Mouse (Mus musculus): ENCODE results near the gene Olfr281. TPM values are rescaled to one million over a fixed set of nuclear protein-coding genes. Genes with fewer than 3 reads are reported as not detected.

Gene Olfr281
- total and polyA plus RNA-seq, 3 experiments, result not detected

DNA sequence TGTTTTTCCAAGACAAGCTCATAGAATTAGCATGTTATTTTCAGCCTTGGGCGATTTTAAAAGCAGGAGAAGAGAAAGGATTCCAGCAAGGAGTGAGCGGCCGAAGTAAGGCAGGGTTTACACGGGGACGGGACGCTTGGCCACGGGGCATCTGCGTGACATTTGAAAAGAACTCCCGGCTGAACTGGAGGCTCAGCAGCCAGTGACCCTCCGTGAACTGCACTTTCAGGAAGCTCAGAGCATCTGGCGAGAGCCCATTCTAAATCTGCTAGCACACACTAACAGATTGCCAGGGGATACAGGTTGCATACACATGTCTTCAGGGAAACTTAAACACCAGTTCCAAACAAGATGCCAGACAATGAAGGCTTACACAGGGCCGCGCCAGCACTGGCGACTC lies 28.1 kb upstream of the Olfr281 start:
- Histone ChIP-seq H3K27me3 (replicated peaks) (peaks cover 33% of the 10 kb centered on the region), H3K4me3 (replicated peaks in 1 of 3; ENCODE audit: low read depth in 2 of 3, low read length in 2 of 3, poor library complexity in 1 of 3) (no peak overlapping the region), H3K36me3 (replicated peaks in 1 of 2; ENCODE audit: control insufficient read depth in 1 of 2, insufficient read depth in 1 of 2, low read length in 1 of 2) (no peaks in the 10 kb centered on the region), H3K4me2 (ENCODE audit: insufficient read depth, low read depth, poor library complexity, severe bottlenecking) (no peak overlapping the region), H3K4me1 (ENCODE audit: control insufficient read depth in 1 of 2, insufficient read depth in 2 of 2) (peaks cover 7 to 15% of the 10 kb centered on the region in 2 experiments), H3K9ac (ENCODE audit: insufficient read depth, low read depth) (no peak overlapping the region), H3K79me2 (replicated peaks; ENCODE audit: control insufficient read depth, extremely low read depth, insufficient read depth, poor library complexity, severe bottlenecking) (no peaks in the 10 kb centered on the region), H3K9me3 (replicated peaks; ENCODE audit: low read length) (no peaks in the 10 kb centered on the region), H3K27ac (ENCODE audit: insufficient read depth, low read depth) (no peak overlapping the region)
- in situ Hi-C loops (cut with MboI; ENCODE audit: low pct_ligation_motif_present, low pct_unique_long_range_greater_than_20kb, low sequenced_read_pairs), result no loop called here
- dilution Hi-C loops (cut with MboI; ENCODE audit: extremely low pct_ligation_motif_present, extremely low pct_unique_long_range_greater_than_20kb, low sequenced_read_pairs), result no loop called here
- DNase-seq (ENCODE audit: extremely low read depth), result no peak
- TF ChIP-seq E2F4 (IDR thresholded peaks at IDR 0.05; ENCODE audit: insufficient replicate concordance, low read depth, low read length) (no peak), USF1 (IDR thresholded peaks at IDR 0.05; ENCODE audit: low read depth, low read length) (no peak), SMC3 (IDR thresholded peaks at IDR 0.05; ENCODE audit: low read depth, low read length) (no peak), PAX5 (IDR thresholded peaks at IDR 0.05; ENCODE audit: low read length) (no peak), NELFE (IDR thresholded peaks at IDR 0.05; ENCODE audit: low read depth, low read length) (no peak), KAT2A (IDR thresholded peaks at IDR 0.05; ENCODE audit: insufficient replicate concordance, low read length) (no peak), ELF1 (IDR thresholded peaks at IDR 0.05; ENCODE audit: low read depth, low read length) (no peak), RCOR1 (conservative IDR thresholded peaks at IDR 0.05; ENCODE audit: low read depth, low read length) (no peak), BHLHE40 (IDR thresholded peaks at IDR 0.05; ENCODE audit: low read depth, low read length) (no peak), POLR2A (IDR thresholded peaks at IDR 0.05; ENCODE audit: low read depth, low read length) (no peak), MAZ (IDR thresholded peaks at IDR 0.05; ENCODE audit: low read depth, low read length) (no peak), IRF4 (IDR thresholded peaks at IDR 0.05; ENCODE audit: low read depth, low read length) (no peak), USF2 (conservative IDR thresholded peaks at IDR 0.05; ENCODE audit: low read depth, low read length) (no peak), JUN (IDR thresholded peaks at IDR 0.05; ENCODE audit: insufficient read depth, low read depth, low read length) (no peak), ZC3H11A (IDR thresholded peaks at IDR 0.05; ENCODE audit: low read depth, low read length) (no peak)

DNA sequence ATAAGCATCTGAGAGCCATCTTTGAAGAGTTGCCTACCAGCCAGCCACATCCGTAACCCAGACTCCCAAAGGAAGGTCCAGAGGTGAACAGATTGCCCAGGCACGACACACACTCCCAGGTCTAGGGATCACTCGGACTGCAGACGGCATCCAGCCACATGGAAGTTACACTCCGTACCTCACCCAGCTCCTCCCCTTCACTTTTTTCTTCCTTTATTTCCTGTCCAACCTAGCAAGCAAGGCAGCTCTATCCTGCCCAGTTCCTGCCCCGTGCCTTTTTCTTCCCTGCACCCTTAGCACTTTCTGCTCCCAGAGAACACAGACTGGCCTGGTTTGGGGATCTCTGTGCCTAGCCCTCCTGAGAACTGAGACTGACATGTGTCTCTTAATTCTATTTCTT lies 27.6 kb upstream of the Olfr281 start:
- DNase-seq (ENCODE audit: extremely low read depth), result no peak
- H3K9me3 ChIP-seq (replicated peaks; ENCODE audit: low read length), result no peaks in the 10 kb centered on the region
- H3K79me2 ChIP-seq (replicated peaks; ENCODE audit: control insufficient read depth, extremely low read depth, insufficient read depth, poor library complexity, severe bottlenecking), result no peaks in the 10 kb centered on the region
- no peak overlapping the region for H3K9ac ChIP-seq (ENCODE audit: insufficient read depth, low read depth)
- H3K36me3 ChIP-seq (replicated peaks in 1 of 2; ENCODE audit: control insufficient read depth in 1 of 2, insufficient read depth in 1 of 2, low read length in 1 of 2), result no peaks in the 10 kb centered on the region
- TF ChIP-seq MEF2A (IDR thresholded peaks at IDR 0.05; ENCODE audit: borderline replicate concordance, low read depth, low read length) (no peak), ZC3H11A (IDR thresholded peaks at IDR 0.05; ENCODE audit: low read depth, low read length) (no peak), KAT2A (IDR thresholded peaks at IDR 0.05; ENCODE audit: insufficient replicate concordance, low read length) (no peak), SIN3A (IDR thresholded peaks at IDR 0.05; ENCODE audit: low read length) (no peak), NELFE (IDR thresholded peaks at IDR 0.05; ENCODE audit: low read depth, low read length) (no peak), CHD1 (IDR thresholded peaks at IDR 0.05; ENCODE audit: low read depth, low read length) (no peak), ZMIZ1 (IDR thresholded peaks at IDR 0.05; ENCODE audit: low read depth, low read length) (no peak), RCOR1 (conservative IDR thresholded peaks at IDR 0.05; ENCODE audit: low read depth, low read length) (no peak), NRF1 (IDR thresholded peaks at IDR 0.05; ENCODE audit: low read depth, low read length) (no peak), ZKSCAN1 (IDR thresholded peaks at IDR 0.05; ENCODE audit: borderline replicate concordance, low read depth, low read length) (no peak), EP300 (IDR thresholded peaks at IDR 0.05; ENCODE audit: low read length) (no peak), CTCF (conservative IDR thresholded peaks at IDR 0.05 in 1 of 2, IDR thresholded peaks at IDR 0.05 in 1 of 2; ENCODE audit: low read depth in 2 of 2, low read length in 2 of 2) (no peak)
- in situ Hi-C loops (cut with MboI; ENCODE audit: low pct_ligation_motif_present, low pct_unique_long_range_greater_than_20kb, low sequenced_read_pairs), result no loop called here
- peaks cover 7 to 15% of the 10 kb centered on the region in 2 experiments for H3K4me1 ChIP-seq (ENCODE audit: control insufficient read depth in 1 of 2, insufficient read depth in 2 of 2)
- H3K27me3 ChIP-seq (replicated peaks), result peaks cover 37% of the 10 kb centered on the region
- no peak overlapping the region for H3K27ac ChIP-seq (ENCODE audit: insufficient read depth, low read depth)
- H3K4me2 ChIP-seq (ENCODE audit: insufficient read depth, low read depth, poor library complexity, severe bottlenecking), result no peak overlapping the region
- dilution Hi-C loops (cut with MboI; ENCODE audit: extremely low pct_ligation_motif_present, extremely low pct_unique_long_range_greater_than_20kb, low sequenced_read_pairs), result no loop called here
- H3K4me3 ChIP-seq (replicated peaks in 1 of 3; ENCODE audit: low read depth in 2 of 3, low read length in 2 of 3, poor library complexity in 1 of 3), result no peak overlapping the region
